13 mouse cellular contexts compared by ENCODE assay signal in genomic region chr1:34106606-34107005, GRCm38 (mm10).
A peak's percentile ranks its signal among the peaks of the same experiment; 100 is the strongest.
DNase-seq lines count a peak whose midpoint lies in the region; ATAC-seq and TF ChIP-seq lines count a peak whose summit lies in the region.
"Had no signal": no experiment of that assay in that cellular context is flagged by ENCODE, and none has a peak within 500 bp of the region (broad histone marks: within the 10 kb centered on the region; RNA-seq: fewer than 3 reads in every experiment).

No protein-coding gene starts in this region.

- H3K9ac ChIP-seq in heart, embryonic 16.5 days (ENCODE audit: low read length), result peak overlapping the region; percentile 49
- no peak overlapping the region for H3K9ac ChIP-seq in neural tube, embryonic 15.5 days (replicated peaks)
- H3K9ac ChIP-seq in neural tube, embryonic 12.5 days, result no peak overlapping the region
- H3K9ac ChIP-seq in lung, postnatal 0 days (replicated peaks; ENCODE audit: low read depth), result no peak overlapping the region
- H3K9ac ChIP-seq: embryonic facial prominence, embryonic 13.5 days; intestine, embryonic 15.5 days had no signal

- peaks cover 3% of the 10 kb centered on the region; the same call in 1 of the 2 replicates for H3K9me3 ChIP-seq in heart, embryonic 16.5 days (replicated peaks; ENCODE audit: control insufficient read depth, low read length)
- no peaks in the 10 kb centered on the region for H3K9me3 ChIP-seq in neural tube, embryonic 15.5 days (replicated peaks)
- H3K9me3 ChIP-seq in neural tube, embryonic 12.5 days, result no peaks in the 10 kb centered on the region
- no peaks in the 10 kb centered on the region for H3K9me3 ChIP-seq in lung, postnatal 0 days (ENCODE audit: low read length)
- H3K9me3 ChIP-seq: G1E; intestine, embryonic 15.5 days had no signal

- ATAC-seq in heart, embryonic 16.5 days (replicated peaks; ENCODE audit: extremely low read depth, insufficient read depth, low FRiP score), result no peak
- ATAC-seq in neural tube, embryonic 15.5 days (ENCODE audit: low FRiP score), result no peak
- no peak for ATAC-seq in neural tube, embryonic 12.5 days (ENCODE audit: low FRiP score, low read depth)
- no peak for ATAC-seq in lung, postnatal 0 days
- ATAC-seq: activated CD4-positive, CD25-positive, alpha-beta regulatory T cell, adult 4 months; intestine, embryonic 15.5 days had no signal

- H3K4me1 ChIP-seq in heart, embryonic 16.5 days (ENCODE audit: control insufficient read depth, insufficient read depth, low read length), result peaks cover 39% of the 10 kb centered on the region
- H3K4me1 ChIP-seq in neural tube, embryonic 15.5 days, result peaks cover 34% of the 10 kb centered on the region
- H3K4me1 ChIP-seq in neural tube, embryonic 12.5 days, result peaks cover 30% of the 10 kb centered on the region
- no peaks in the 10 kb centered on the region for H3K4me1 ChIP-seq in lung, postnatal 0 days (ENCODE audit: insufficient read depth, low read depth, low read length)

- H3K4me3 ChIP-seq in heart, embryonic 16.5 days (ENCODE audit: low read length), result no peak overlapping the region
- H3K4me3 ChIP-seq in neural tube, embryonic 15.5 days (replicated peaks), result no peak overlapping the region
- no peak overlapping the region for H3K4me3 ChIP-seq in neural tube, embryonic 12.5 days
- H3K4me3 ChIP-seq in lung, postnatal 0 days (ENCODE audit: low read depth, low read length), result no peak overlapping the region
- H3K4me3 ChIP-seq: embryonic facial prominence, embryonic 13.5 days; intestine, embryonic 15.5 days had no signal

- H3K4me2 ChIP-seq in heart, embryonic 16.5 days (ENCODE audit: low read depth, low read length), result peak overlapping the region; percentile 40
- no peak overlapping the region for H3K4me2 ChIP-seq in neural tube, embryonic 15.5 days
- peak overlapping the region; percentile 20 for H3K4me2 ChIP-seq in neural tube, embryonic 12.5 days (replicated peaks)
- no peak overlapping the region for H3K4me2 ChIP-seq in lung, postnatal 0 days (replicated peaks; ENCODE audit: low read depth, low read length)
- H3K4me2 ChIP-seq: embryonic facial prominence, embryonic 13.5 days; intestine, embryonic 15.5 days had no signal

- no peaks in the 10 kb centered on the region for H3K27me3 ChIP-seq in heart, embryonic 16.5 days (ENCODE audit: control insufficient read depth, insufficient read depth, low read length)
- no peaks in the 10 kb centered on the region for H3K27me3 ChIP-seq in neural tube, embryonic 15.5 days (replicated peaks)
- no peaks in the 10 kb centered on the region for H3K27me3 ChIP-seq in neural tube, embryonic 12.5 days (replicated peaks)
- H3K27me3 ChIP-seq in lung, postnatal 0 days (replicated peaks; ENCODE audit: insufficient read depth, low read length), result no peaks in the 10 kb centered on the region
- H3K27me3 ChIP-seq: embryonic facial prominence, embryonic 13.5 days; intestine, embryonic 15.5 days had no signal

- H3K27ac ChIP-seq in heart, embryonic 16.5 days (ENCODE audit: low read length), result peak overlapping the region; percentile 64
- no peak overlapping the region for H3K27ac ChIP-seq in neural tube, embryonic 15.5 days (replicated peaks)
- no peak overlapping the region for H3K27ac ChIP-seq in neural tube, embryonic 12.5 days
- H3K27ac ChIP-seq in lung, postnatal 0 days (ENCODE audit: low read length), result no peak overlapping the region
- H3K27ac ChIP-seq: embryonic facial prominence, embryonic 13.5 days; intestine, embryonic 15.5 days had no signal

- peak; percentile 50 to 76 for DNase-seq in adrenal gland, adult (ENCODE audit: inconsistent age in 2 of 2, low spot score in 1 of 2)
- DNase-seq in adrenal gland, postnatal 4 days (ENCODE audit: low spot score in 2 of 2), result no peak
- DNase-seq in heart, adult 8-10 months (ENCODE audit: low spot score), result no peak
- DNase-seq in neural tube, embryonic 10.5 days (ENCODE audit: extremely low spot score, low spot score), result peak; percentile 33
- DNase-seq in lung, postnatal 0 days (ENCODE audit: low spot score), result no peak
- DNase-seq: liver had no signal

- TF ChIP-seq EP300 in lung, postnatal 0 days (IDR thresholded peaks at IDR 0.05), result no peak

- WGBS in heart, embryonic 16.5 days, result 26% methylated on average over 8 of the region's 8 CpGs
- 8% methylated on average over 8 of the region's 8 CpGs for WGBS in neural tube, embryonic 15.5 days
- WGBS in neural tube, embryonic 12.5 days, result 6% methylated on average over 8 of the region's 8 CpGs
- WGBS in lung, postnatal 0 days, result 47% methylated on average over 8 of the region's 8 CpGs

- no peaks in the 10 kb centered on the region for H3K36me3 ChIP-seq in heart, embryonic 16.5 days (ENCODE audit: control insufficient read depth, insufficient read depth)
- no peaks in the 10 kb centered on the region for H3K36me3 ChIP-seq in neural tube, embryonic 15.5 days
- no peaks in the 10 kb centered on the region for H3K36me3 ChIP-seq in neural tube, embryonic 12.5 days
- no peaks in the 10 kb centered on the region for H3K36me3 ChIP-seq in lung, postnatal 0 days (ENCODE audit: insufficient read depth, low read length)
- H3K36me3 ChIP-seq: embryonic facial prominence, embryonic 13.5 days; G1E; intestine, embryonic 15.5 days had no signal

- TF ChIP-seq CTCF in lung, postnatal 0 days (IDR thresholded peaks at IDR 0.05), result no peak

Comparison
In these comparisons a context has a peak if more than half of its experiments do, and no peak if none do; other contexts are left out.
1. DNase-seq: peak in adrenal gland, adult (2 of 2) and neural tube, embryonic 10.5 days (single experiment); none in adrenal gland, postnatal 4 days (0 of 2), heart, adult 8-10 months (single experiment) and lung, postnatal 0 days (single experiment).
2. H3K4me2 ChIP-seq: peak in heart, embryonic 16.5 days (single experiment) and neural tube, embryonic 12.5 days (single experiment); none in neural tube, embryonic 15.5 days (single experiment) and lung, postnatal 0 days (single experiment).